Mouse (Mus musculus): ENCODE results near the gene Tspan9. TPM values are rescaled to one million over a fixed set of nuclear protein-coding genes. Genes with fewer than 3 reads are reported as not detected.

The Tspan9 gene
- polyA plus RNA-seq, 1 experiment from 2014 or later = 100 TPM

GRCm38 (mm10) chr6:128062784-128063183, 80.6 kb downstream of the Tspan9 start:
- no peak overlapping the region for H3K4me2 ChIP-seq (replicated peaks; ENCODE audit: low read depth, low read length)
- WGBS = 90% methylated on average over 6 of the region's 6 CpGs
- no peaks in the 10 kb centered on the region for H3K9me3 ChIP-seq (ENCODE audit: control insufficient read depth, low read length)
- H3K4me3 ChIP-seq (ENCODE audit: low read length) = no peak overlapping the region
- peaks cover 33% of the 10 kb centered on the region for H3K4me1 ChIP-seq (ENCODE audit: control insufficient read depth, insufficient read depth, low read length)
- no peaks in the 10 kb centered on the region; the same call in 1 of the 2 replicates for H3K36me3 ChIP-seq (ENCODE audit: control insufficient read depth, insufficient read depth, low read length)
- no peak overlapping the region for H3K27ac ChIP-seq (ENCODE audit: low read depth, low read length)
- ATAC-seq (ENCODE audit: low FRiP score, low TSS enrichment) = no peak
- no peak overlapping the region for H3K9ac ChIP-seq (ENCODE audit: low read depth, low read length)
- H3K27me3 ChIP-seq (ENCODE audit: control insufficient read depth, insufficient read depth, low read length) = no peaks in the 10 kb centered on the region

GRCm38 (mm10) chr6:128062216-128062615, 81.2 kb downstream of the Tspan9 start:
- Histone ChIP-seq H3K4me3 (ENCODE audit: low read length) (no peak overlapping the region), H3K9ac (ENCODE audit: low read depth, low read length) (no peak overlapping the region), H3K4me2 (replicated peaks; ENCODE audit: low read depth, low read length) (no peak overlapping the region), H3K27ac (ENCODE audit: low read depth, low read length) (no peak overlapping the region), H3K4me1 (ENCODE audit: control insufficient read depth, insufficient read depth, low read length) (peaks cover 32% of the 10 kb centered on the region), H3K27me3 (ENCODE audit: control insufficient read depth, insufficient read depth, low read length) (no peaks in the 10 kb centered on the region), H3K9me3 (ENCODE audit: control insufficient read depth, low read length) (no peaks in the 10 kb centered on the region), H3K36me3 (ENCODE audit: control insufficient read depth, insufficient read depth, low read length) (no peaks in the 10 kb centered on the region)
- 93% methylated on average over 13 of the region's 13 CpGs for WGBS
- ATAC-seq (ENCODE audit: low FRiP score, low TSS enrichment) = no peak

GRCm38 (mm10) chr6:128061342-128061741, 82.1 kb downstream of the Tspan9 start:
- WGBS = 88% methylated on average over 5 of the region's 5 CpGs
- no peak overlapping the region for H3K27ac ChIP-seq (ENCODE audit: low read depth, low read length)
- H3K4me3 ChIP-seq (ENCODE audit: low read length) = no peak overlapping the region
- no peaks in the 10 kb centered on the region for H3K9me3 ChIP-seq (ENCODE audit: control insufficient read depth, low read length)
- ATAC-seq (ENCODE audit: low FRiP score, low TSS enrichment) = no peak
- no peak overlapping the region for H3K4me2 ChIP-seq (replicated peaks; ENCODE audit: low read depth, low read length)
- peaks cover 23% of the 10 kb centered on the region for H3K4me1 ChIP-seq (ENCODE audit: control insufficient read depth, insufficient read depth, low read length)
- H3K27me3 ChIP-seq (ENCODE audit: control insufficient read depth, insufficient read depth, low read length) = no peaks in the 10 kb centered on the region
- H3K9ac ChIP-seq (ENCODE audit: low read depth, low read length) = no peak overlapping the region
- H3K36me3 ChIP-seq (ENCODE audit: control insufficient read depth, insufficient read depth, low read length) = no peaks in the 10 kb centered on the region

- no peak for ATAC-seq (ENCODE audit: low FRiP score, low TSS enrichment)
- Histone ChIP-seq H3K27ac (ENCODE audit: low read depth, low read length) (no peak overlapping the region), H3K36me3 (ENCODE audit: control insufficient read depth, insufficient read depth, low read length) (no peaks in the 10 kb centered on the region), H3K4me1 (ENCODE audit: control insufficient read depth, insufficient read depth, low read length) (0 out of 2 replicates have a peak, but pooled peaks cover 6% of the 10 kb centered on the region), H3K4me3 (ENCODE audit: low read length) (no peak overlapping the region), H3K9ac (ENCODE audit: low read depth, low read length) (no peak overlapping the region), H3K9me3 (ENCODE audit: control insufficient read depth, low read length) (no peaks in the 10 kb centered on the region), H3K27me3 (ENCODE audit: control insufficient read depth, insufficient read depth, low read length) (no peaks in the 10 kb centered on the region), H3K4me2 (replicated peaks; ENCODE audit: low read depth, low read length) (no peak overlapping the region)
- 35% methylated on average over 9 of the region's 9 CpGs for WGBS
Observed at GRCm38 (mm10) chr6:128058570-128058969, 84.8 kb downstream of the Tspan9 start.

- Histone ChIP-seq H3K9ac (ENCODE audit: low read depth, low read length) (no peak overlapping the region), H3K4me2 (replicated peaks; ENCODE audit: low read depth, low read length) (no peak overlapping the region), H3K27me3 (ENCODE audit: control insufficient read depth, insufficient read depth, low read length) (no peaks in the 10 kb centered on the region), H3K36me3 (ENCODE audit: control insufficient read depth, insufficient read depth, low read length) (no peaks in the 10 kb centered on the region), H3K9me3 (ENCODE audit: control insufficient read depth, low read length) (no peaks in the 10 kb centered on the region), H3K27ac (ENCODE audit: low read depth, low read length) (no peak overlapping the region), H3K4me1 (ENCODE audit: control insufficient read depth, insufficient read depth, low read length) (0 out of 2 replicates have a peak, but pooled peaks cover 4% of the 10 kb centered on the region), H3K4me3 (ENCODE audit: low read length) (no peak overlapping the region)
- no peak for ATAC-seq (ENCODE audit: low FRiP score, low TSS enrichment)
- 52% methylated on average over 7 of the region's 7 CpGs for WGBS
Observed at GRCm38 (mm10) chr6:128058157-128058556, 85.2 kb downstream of the Tspan9 start.

GRCm38 (mm10) chr6:128053000-128053732, 90.2 kb downstream of the Tspan9 start:
- H3K4me1 ChIP-seq (ENCODE audit: control insufficient read depth, insufficient read depth, low read length) = no peaks in the 10 kb centered on the region

GRCm38 (mm10) chr6:128047671-128048070, 95.7 kb downstream of the Tspan9 start:
- no peaks in the 10 kb centered on the region for H3K9me3 ChIP-seq (ENCODE audit: control insufficient read depth, low read length)
- H3K27ac ChIP-seq (ENCODE audit: low read depth, low read length) = no peak overlapping the region
- H3K4me3 ChIP-seq (ENCODE audit: low read length) = no peak overlapping the region
- no peak for ATAC-seq (ENCODE audit: low FRiP score, low TSS enrichment)
- no peaks in the 10 kb centered on the region; the same call in 1 of the 2 replicates for H3K36me3 ChIP-seq (ENCODE audit: control insufficient read depth, insufficient read depth, low read length)
- peaks cover 24% of the 10 kb centered on the region for H3K4me1 ChIP-seq (ENCODE audit: control insufficient read depth, insufficient read depth, low read length)
- WGBS = 59% methylated on average over 7 of the region's 7 CpGs
- H3K4me2 ChIP-seq (replicated peaks; ENCODE audit: low read depth, low read length) = no peak overlapping the region
- H3K27me3 ChIP-seq (ENCODE audit: control insufficient read depth, insufficient read depth, low read length) = no peaks in the 10 kb centered on the region
- H3K9ac ChIP-seq (ENCODE audit: low read depth, low read length) = no peak overlapping the region

More at GRCm38 (mm10) chr6:128053000-128053732, 90.2 kb downstream of the Tspan9 start:
- 80% methylated on average over 10 of the region's 10 CpGs for WGBS
- Histone ChIP-seq H3K4me3 (ENCODE audit: low read length) (no peak overlapping the region), H3K36me3 (ENCODE audit: control insufficient read depth, insufficient read depth, low read length) (no peaks in the 10 kb centered on the region; the same call in 1 of the 2 replicates), H3K27ac (ENCODE audit: low read depth, low read length) (no peak overlapping the region), H3K9me3 (ENCODE audit: control insufficient read depth, low read length) (no peaks in the 10 kb centered on the region), H3K4me2 (replicated peaks; ENCODE audit: low read depth, low read length) (no peak overlapping the region), H3K9ac (ENCODE audit: low read depth, low read length) (no peak overlapping the region), H3K27me3 (ENCODE audit: control insufficient read depth, insufficient read depth, low read length) (no peaks in the 10 kb centered on the region)
- no peak; the same call in 1 of the 2 replicates for ATAC-seq (ENCODE audit: low FRiP score, low TSS enrichment)

- no peaks in the 10 kb centered on the region for H3K27me3 ChIP-seq (ENCODE audit: control insufficient read depth, insufficient read depth, low read length)
- no peaks in the 10 kb centered on the region for H3K9me3 ChIP-seq (ENCODE audit: control insufficient read depth, low read length)
- no peak overlapping the region for H3K4me2 ChIP-seq (replicated peaks; ENCODE audit: low read depth, low read length)
- 82% methylated on average over 8 of the region's 8 CpGs for WGBS
- H3K4me3 ChIP-seq (ENCODE audit: low read length) = no peak overlapping the region
- H3K27ac ChIP-seq (ENCODE audit: low read depth, low read length) = no peak overlapping the region
- ATAC-seq (ENCODE audit: low FRiP score, low TSS enrichment) = no peak
- no peak overlapping the region for H3K9ac ChIP-seq (ENCODE audit: low read depth, low read length)
- H3K36me3 ChIP-seq (ENCODE audit: control insufficient read depth, insufficient read depth, low read length) = no peaks in the 10 kb centered on the region; the same call in 1 of the 2 replicates
- peaks cover 28% of the 10 kb centered on the region for H3K4me1 ChIP-seq (ENCODE audit: control insufficient read depth, insufficient read depth, low read length)
Observed at GRCm38 (mm10) chr6:128047239-128047638, 96.2 kb downstream of the Tspan9 start.

- H3K4me3 ChIP-seq (ENCODE audit: low read length) = no peak overlapping the region
- H3K36me3 ChIP-seq (ENCODE audit: control insufficient read depth, insufficient read depth, low read length) = no peaks in the 10 kb centered on the region; the same call in 1 of the 2 replicates
- H3K4me1 ChIP-seq (ENCODE audit: control insufficient read depth, insufficient read depth, low read length) = peaks cover 32% of the 10 kb centered on the region
- ATAC-seq (ENCODE audit: low FRiP score, low TSS enrichment) = no peak
- no peak overlapping the region for H3K9ac ChIP-seq (ENCODE audit: low read depth, low read length)
- H3K27ac ChIP-seq (ENCODE audit: low read depth, low read length) = no peak overlapping the region
- no peak overlapping the region for H3K4me2 ChIP-seq (replicated peaks; ENCODE audit: low read depth, low read length)
- no peaks in the 10 kb centered on the region for H3K27me3 ChIP-seq (ENCODE audit: control insufficient read depth, insufficient read depth, low read length)
- WGBS = 84% methylated on average over 6 of the region's 6 CpGs
- no peaks in the 10 kb centered on the region for H3K9me3 ChIP-seq (ENCODE audit: control insufficient read depth, low read length)
Observed at GRCm38 (mm10) chr6:128046799-128047198, 96.6 kb downstream of the Tspan9 start.

All from kidney, embryonic 14.5 days (tissue).